Mouse (Mus musculus) spleen, adult 2 months (tissue): ENCODE measurements around the gene Pigw.

Source experiments
- CTCF ChIP-seq: fragments of 200-500 bp; IDR thresholded peaks from 2 replicates; pipeline ENCODE4 v1.5.1; 2011; ENCODE audit warnings: mild to moderate bottlenecking, inconsistent platforms; ENCODE audit not compliant: insufficient read depth, insufficient read length, insufficient replicate concordance; ENCODE audit errors: extremely low read depth
- POLR2A ChIP-seq: fragments of 200-500 bp; IDR thresholded peaks from 2 replicates; pipeline ENCODE4 v1.6.1; 2011; ENCODE audit warnings: low read depth, low read length, inconsistent platforms

DNA sequence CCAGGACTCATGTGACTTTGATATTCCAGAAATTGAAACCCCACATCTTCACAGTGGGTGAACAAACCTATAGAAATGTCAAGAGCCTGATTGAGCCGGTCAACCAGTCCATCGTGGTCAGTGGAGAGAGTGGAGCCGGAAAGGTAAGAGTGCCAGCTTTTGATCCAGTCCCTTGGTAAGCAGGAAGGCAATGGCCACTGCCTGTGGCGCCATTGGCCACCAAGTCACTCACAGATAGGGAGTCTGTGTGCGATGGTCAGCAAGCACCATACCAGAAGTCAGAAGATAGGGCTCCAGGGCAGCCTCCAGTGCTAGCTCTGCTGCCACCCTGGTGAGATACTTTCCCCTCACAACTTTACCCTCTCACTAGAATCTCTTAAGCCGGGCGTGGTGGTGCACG lies 7.9 kb upstream of the Pigw start:
- no peak for TF ChIP-seq CTCF
- TF ChIP-seq POLR2A = no peak
